Mouse (Mus musculus): ENCODE measurements around the gene 1700001J03Rik.

DNA sequence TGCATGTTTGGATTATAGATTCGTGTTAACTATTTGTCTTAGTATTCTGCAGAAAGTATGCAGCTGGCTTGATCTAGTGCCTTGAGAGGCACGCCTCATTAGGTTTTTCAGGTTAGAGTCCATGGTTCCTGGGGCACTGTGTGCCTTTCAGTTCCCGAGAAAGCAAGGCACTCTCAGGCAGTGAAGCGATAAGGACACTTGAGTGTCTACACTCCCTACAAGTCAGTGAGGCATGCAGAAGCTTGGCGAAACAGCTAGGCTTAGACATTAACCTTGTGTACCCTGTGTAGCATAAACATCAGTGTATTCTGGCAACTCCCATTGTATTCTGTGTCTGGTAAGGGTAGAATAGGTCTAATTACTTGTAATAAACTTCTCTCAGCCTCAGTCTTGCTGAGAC, 20.4 kb upstream of the 1700001J03Rik start:
- TF ChIP-seq CHD2 (IDR thresholded peaks at IDR 0.05; ENCODE audit: low read depth, low read length) (no peak), HCFC1 (IDR thresholded peaks at IDR 0.05; ENCODE audit: borderline replicate concordance, insufficient read depth, low read length) (no peak)

All from ES-E14 (cell line).